Mouse (Mus musculus) heart, embryonic 14.5 days (tissue): ENCODE results near the gene Efnb2. TPM values are rescaled to one million over a fixed set of nuclear protein-coding genes. Genes with fewer than 3 reads are reported as not detected.

Source experiments
- ATAC-seq: fragments of 200-750 bp; cut with Nextera tagmentation; 2 replicates; pipeline ENCODE4 v1.8.0; 2017; ENCODE audit warnings: low read depth, moderate TSS enrichment; ENCODE audit not compliant: insufficient number of reproducible peaks, insufficient read depth, low FRiP score
- H3K27ac ChIP-seq, 2 experiments: fragments of 200-500 bp in 1 of 2; fragments of 300-500 bp in 1 of 2; sonication (generic) in 1 of 2; replicated peaks in 1 of 2; 2 replicates each; pipeline ENCODE4 v1.5.1; 2012 to 2014; ENCODE audit warnings: low read depth in 2 of 2, low read length in 2 of 2, control low read depth in 1 of 2, mild to moderate bottlenecking in 1 of 2, mixed read lengths in 1 of 2; ENCODE audit not compliant: control insufficient read depth in 1 of 2, insufficient read depth in 1 of 2
- H3K27me3 ChIP-seq: fragments of 300-500 bp; sonication (generic); 2 replicates; pipeline ENCODE4 v1.6.1; 2014; ENCODE audit warnings: mild to moderate bottlenecking, low read length, control low read depth; ENCODE audit not compliant: control insufficient read depth, insufficient read depth
- H3K36me3 ChIP-seq: fragments of 300-500 bp; sonication (generic); 2 replicates; pipeline ENCODE4 v1.6.1; 2014; ENCODE audit warnings: mild to moderate bottlenecking, control low read depth, low read length, mixed read lengths; ENCODE audit not compliant: control insufficient read depth, insufficient read depth
- H3K4me1 ChIP-seq, 2 experiments: fragments of 200-500 bp in 1 of 2; fragments of 300-500 bp in 1 of 2; sonication (generic) in 1 of 2; 2 replicates each; pipeline ENCODE4 v1.6.1; 2012 to 2014; ENCODE audit warnings: low read length in 2 of 2, control low read depth in 1 of 2, mixed read lengths in 1 of 2; ENCODE audit not compliant: control insufficient read depth in 2 of 2, insufficient read depth in 2 of 2
- H3K4me2 ChIP-seq: fragments of 300-500 bp; sonication (generic); 2 replicates; pipeline ENCODE4 v1.6.1; 2014; ENCODE audit warnings: mild to moderate bottlenecking, low read length
- H3K4me3 ChIP-seq, 2 experiments: fragments of 200-500 bp in 1 of 2; fragments of 300-500 bp in 1 of 2; sonication (generic) in 1 of 2; 2 replicates each; pipeline ENCODE4 v1.5.1; 2012 to 2014; ENCODE audit warnings: low read length in 2 of 2, mild to moderate bottlenecking in 2 of 2, control low read depth in 1 of 2, low read depth in 1 of 2, moderate library complexity in 1 of 2; ENCODE audit not compliant: control insufficient read depth in 1 of 2, insufficient read depth in 1 of 2
- H3K9ac ChIP-seq: fragments of 300-500 bp; sonication (generic); 2 replicates; pipeline ENCODE4 v1.6.1; 2014; ENCODE audit warnings: mild to moderate bottlenecking, low read length
- H3K9me3 ChIP-seq: fragments of 300-500 bp; sonication (generic); 2 replicates; pipeline ENCODE4 v1.6.1; 2016; ENCODE audit warnings: low read length, control low read depth; ENCODE audit not compliant: control insufficient read depth
- WGBS: fragments of 180-500 bp; shearing (Covaris S2); extraction: QIAGEN DNeasy Blood & Tissue Kit; methylation state at CpG from one replicate; pipeline ENCODE4 v1.1.7; 2014; 5-methylcytosine and 5-hydroxymethylcytosine counted together
- polyA plus RNA-seq: library from polyadenylated mRNA; unstranded; fragments of >200 nt; fragmentation: Nextera tagmentation; extraction: Ambion mirVana; gene quantifications from 2 replicates; pipeline ENCODE4 v1.2.1, GENCODE M21; 2014

Gene Efnb2
- polyA plus RNA-seq, 1 experiment from 2014 or later, result 18.7 TPM

DNA sequence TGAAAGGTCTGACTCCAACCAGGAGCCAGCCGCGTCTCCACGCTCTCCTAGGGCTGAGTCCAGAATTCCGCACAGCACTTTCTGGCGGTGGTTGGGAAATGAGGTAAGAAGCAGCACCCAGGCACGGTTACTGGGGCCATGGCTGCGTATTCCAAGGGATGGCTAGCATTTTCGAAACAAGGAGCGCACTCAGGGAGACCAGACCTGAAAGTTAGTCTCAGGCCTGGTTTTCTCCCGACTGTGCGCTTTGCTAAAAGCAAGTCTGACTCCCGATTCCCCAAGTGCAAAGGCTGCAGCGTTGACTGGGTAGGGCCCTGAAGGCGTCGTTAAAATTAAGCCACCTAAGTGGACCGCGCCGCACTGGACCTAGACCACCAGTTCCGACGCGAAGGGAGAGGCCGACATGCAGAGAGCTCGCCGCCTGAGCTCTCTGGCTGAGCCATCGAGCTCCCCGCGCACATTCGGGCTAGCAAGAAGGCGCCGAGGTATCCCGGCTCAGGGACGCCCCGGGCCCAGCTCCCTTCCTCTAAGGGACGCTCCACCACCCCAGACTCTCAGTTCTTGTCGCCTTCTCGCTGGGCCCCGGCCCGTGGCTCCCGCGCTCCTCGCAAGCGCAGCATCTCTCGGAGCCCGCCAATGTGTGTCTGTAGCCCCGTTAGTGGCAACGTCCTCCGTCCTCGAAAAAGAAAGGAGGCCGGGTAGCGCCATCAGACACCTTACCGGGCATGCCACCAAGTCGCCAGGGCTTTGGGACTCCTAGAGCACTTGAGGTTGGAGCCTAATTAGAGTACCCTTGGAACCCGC lies 1.3 kb downstream of the Efnb2 start:
- H3K27ac ChIP-seq, result peak overlapping the region; percentile 69 to 78
- no peaks in the 10 kb centered on the region for H3K27me3 ChIP-seq
- no peaks in the 10 kb centered on the region for H3K9me3 ChIP-seq
- H3K4me3 ChIP-seq, result peak overlapping the region; percentile 78 to 81
- peak overlapping the region; percentile 86 for H3K4me2 ChIP-seq
- WGBS, result under 1% methylated on average over 53 of the region's 53 CpGs
- peaks cover 12 to 31% of the 10 kb centered on the region in 2 experiments for H3K4me1 ChIP-seq
- peaks cover 9% of the 10 kb centered on the region; the same call in 1 of the 2 replicates for H3K36me3 ChIP-seq
- ATAC-seq, result no peak
- H3K9ac ChIP-seq, result peak overlapping the region; percentile 89

DNA sequence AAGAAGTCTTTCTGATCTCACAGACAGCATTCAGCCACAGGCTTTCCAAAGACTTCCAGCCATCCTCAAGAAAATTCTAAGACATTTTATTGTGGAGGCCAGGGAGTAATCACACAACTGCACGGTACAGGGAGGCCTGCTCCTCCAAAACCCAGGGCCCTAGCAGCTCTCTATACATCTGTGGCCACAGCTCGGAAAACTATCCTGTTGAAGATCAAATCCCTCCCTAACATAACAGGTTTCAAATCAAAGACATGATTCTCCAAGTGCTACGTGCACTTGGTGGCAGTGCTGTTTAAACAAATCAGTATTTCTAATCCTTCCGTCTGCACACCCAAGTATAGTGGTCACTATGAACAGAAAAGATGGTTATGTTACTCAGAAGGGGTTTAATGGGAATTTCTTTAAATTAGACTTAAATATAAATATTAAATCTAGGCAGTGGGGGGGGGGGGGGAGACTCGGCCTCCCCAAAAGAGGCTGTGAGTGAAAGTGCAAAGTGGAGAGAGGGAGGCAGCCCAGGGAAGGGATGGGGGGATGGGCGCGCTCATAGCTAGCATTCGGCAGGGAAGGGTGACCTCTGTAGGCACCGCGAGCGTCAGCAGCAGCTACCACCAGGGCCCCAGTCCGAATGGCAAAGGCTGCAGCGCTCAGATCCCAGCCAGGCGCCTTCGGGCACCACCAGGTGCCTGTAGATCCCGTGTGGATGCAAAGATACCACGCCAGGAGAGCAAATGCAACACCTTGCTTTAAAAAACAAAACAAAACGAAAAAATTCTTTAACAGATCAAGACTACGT lies 2.4 kb downstream of the Efnb2 start:
- Histone ChIP-seq H3K36me3 (no peaks in the 10 kb centered on the region; the same call in 1 of the 2 replicates), H3K4me3 (peak overlapping the region; percentile 78 to 81), H3K27me3 (no peaks in the 10 kb centered on the region), H3K9me3 (no peaks in the 10 kb centered on the region), H3K4me2 (peak overlapping the region; percentile 86), H3K9ac (peak overlapping the region; percentile 89), H3K27ac (peak overlapping the region; percentile 62 to 78), H3K4me1 (peaks cover 17 to 38% of the 10 kb centered on the region in 2 experiments)
- peak; percentile 45; the same call in 1 of the 2 replicates for ATAC-seq
- WGBS, result 4% methylated on average over 18 of the region's 19 CpGs

DNA sequence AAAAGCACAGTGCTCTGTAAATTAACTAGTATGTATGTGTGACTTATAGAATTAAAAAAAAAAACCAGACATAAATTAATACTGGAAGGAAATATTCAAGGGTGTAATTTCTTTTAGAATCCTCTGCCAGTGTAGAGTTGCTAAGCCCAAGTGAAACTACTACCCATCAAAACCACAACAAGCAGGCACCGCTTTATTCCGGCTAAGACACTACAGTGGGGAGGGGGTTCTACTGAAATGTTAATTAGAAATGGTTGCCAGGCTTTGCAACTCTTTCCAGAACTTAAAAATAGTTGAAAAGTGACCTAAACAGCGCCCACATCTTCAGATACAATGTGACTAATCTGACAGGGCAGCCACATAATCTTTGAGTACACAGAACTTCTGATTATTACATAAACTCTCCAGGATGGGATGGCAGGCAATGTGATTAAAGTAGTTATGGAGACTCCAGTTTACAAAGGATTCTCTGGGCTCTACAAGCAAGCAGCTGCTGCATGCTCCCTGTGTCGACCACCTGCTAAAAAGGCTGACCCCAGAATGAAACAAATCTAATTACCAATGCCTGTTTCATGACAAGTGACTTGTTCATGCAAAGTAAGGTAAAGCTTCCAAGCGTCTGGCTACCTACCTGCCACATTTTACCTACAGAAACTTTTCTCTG lies 3.2 kb downstream of the Efnb2 start:
- Histone ChIP-seq H3K36me3 (no peaks in the 10 kb centered on the region), H3K4me2 (peak overlapping the region; percentile 86), H3K27me3 (no peaks in the 10 kb centered on the region), H3K4me3 (peak overlapping the region; percentile 78 to 81; a peak in 3 of 4 replicates), H3K4me1 (peaks cover 17 to 42% of the 10 kb centered on the region in 2 experiments), H3K9ac (peak overlapping the region; percentile 89), H3K9me3 (no peaks in the 10 kb centered on the region), H3K27ac (peak overlapping the region; percentile 24 to 62; a peak in 3 of 4 replicates)
- 39% methylated on average over 5 of the region's 5 CpGs for WGBS
- ATAC-seq, result no peak

DNA sequence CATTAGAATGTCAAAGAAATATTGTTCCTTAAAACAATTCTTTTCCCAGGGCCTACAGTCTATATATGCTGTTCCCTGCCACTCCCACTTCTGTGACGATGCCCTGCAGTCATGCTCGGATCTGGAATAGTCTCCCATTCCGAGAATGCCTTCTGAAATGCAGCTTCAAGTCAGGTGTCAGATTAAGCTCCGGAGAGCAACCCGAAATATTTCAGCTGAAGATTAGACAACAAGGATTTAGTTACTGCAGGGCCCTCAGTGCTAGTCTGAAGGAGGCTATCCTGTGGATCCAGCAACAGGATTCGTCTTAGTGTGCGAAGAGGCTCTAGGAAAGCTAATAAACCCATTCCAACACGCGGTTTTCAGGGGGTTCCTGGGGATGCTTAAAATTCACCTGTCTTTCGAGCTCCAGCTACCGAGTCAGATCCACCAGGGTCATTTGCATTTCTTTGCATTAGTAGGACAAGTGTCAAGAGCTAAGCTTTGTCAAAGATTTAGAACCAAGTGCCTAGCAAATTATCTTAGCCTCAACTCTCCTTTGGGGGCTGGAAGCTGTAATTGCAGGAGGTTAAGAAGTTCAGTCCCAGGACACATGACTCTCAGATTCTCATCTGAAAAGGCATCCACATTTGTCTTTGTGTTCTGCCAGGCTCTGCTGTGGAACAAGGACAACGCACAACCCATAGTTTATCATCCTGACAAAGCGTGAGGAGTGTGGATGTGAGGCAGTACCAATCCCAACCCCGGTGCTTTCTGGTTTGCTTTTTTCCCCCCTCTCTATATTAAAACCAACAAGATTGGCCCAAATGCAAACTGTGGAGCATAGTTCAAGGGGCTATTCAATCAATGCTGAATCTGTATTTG lies 4.2 kb downstream of the Efnb2 start:
- Histone ChIP-seq H3K4me3 (peak overlapping the region; percentile 29 to 81), H3K4me2 (peak overlapping the region; percentile 86), H3K36me3 (no peaks in the 10 kb centered on the region), H3K9me3 (no peaks in the 10 kb centered on the region), H3K27ac (peak overlapping the region; percentile 0 to 14; a peak in 3 of 4 replicates), H3K27me3 (no peaks in the 10 kb centered on the region), H3K9ac (peak overlapping the region; percentile 89), H3K4me1 (peaks cover 18 to 42% of the 10 kb centered on the region in 2 experiments)
- WGBS, result 11% methylated on average over 14 of the region's 14 CpGs
- ATAC-seq, result no peak

DNA sequence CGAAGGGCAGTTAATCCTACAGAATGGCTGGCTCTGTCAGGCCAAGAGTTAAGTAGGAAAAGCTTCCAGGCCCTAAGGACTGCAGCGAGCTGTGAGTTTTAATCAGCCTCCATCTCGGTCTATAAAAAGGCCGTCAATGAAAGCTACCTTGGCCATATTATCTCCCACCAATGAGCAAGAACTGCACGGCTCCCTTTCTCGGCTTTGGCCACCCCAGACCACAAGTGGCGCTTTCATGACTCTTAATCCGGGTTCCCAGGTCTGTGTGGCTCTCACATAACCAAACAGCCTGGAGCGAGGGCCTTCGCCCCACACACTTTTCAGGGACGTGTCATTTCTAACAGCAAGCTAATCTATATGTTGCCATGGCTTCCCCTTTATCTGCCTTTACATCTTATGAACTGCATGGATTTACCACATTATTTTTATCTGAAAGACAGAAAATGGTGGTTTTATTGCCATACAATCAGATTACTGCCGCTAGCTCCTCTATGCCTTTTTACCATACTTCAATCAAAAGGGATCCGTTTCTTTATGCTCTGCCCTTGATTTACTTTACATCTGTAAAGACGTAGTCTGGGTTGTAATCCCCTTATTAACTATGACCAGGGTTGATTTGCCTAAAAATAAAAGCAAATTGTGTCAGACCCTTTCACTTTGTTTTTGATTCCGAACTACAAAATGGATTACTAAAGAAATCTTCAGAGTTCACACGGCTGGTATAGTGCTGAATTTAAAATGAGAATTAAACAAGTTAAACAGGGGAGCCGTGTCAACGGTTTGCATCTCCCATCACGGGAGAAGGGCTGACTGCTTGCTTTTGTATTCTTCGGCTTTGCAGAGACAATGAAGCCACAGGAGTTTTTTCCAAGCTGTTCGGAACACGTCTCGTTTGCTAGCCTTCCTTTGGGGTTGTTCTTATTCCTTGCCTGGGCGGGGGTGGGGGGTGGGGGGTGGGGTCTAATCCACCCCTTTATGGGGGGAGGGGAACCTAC lies 5.4 kb downstream of the Efnb2 start:
- Histone ChIP-seq H3K4me1 (peaks cover 18 to 43% of the 10 kb centered on the region in 2 experiments), H3K27ac (peak overlapping the region; percentile 29 to 40; a peak in 2 of 4 replicates), H3K27me3 (no peaks in the 10 kb centered on the region), H3K4me2 (peak overlapping the region; percentile 86), H3K36me3 (no peaks in the 10 kb centered on the region), H3K9me3 (no peaks in the 10 kb centered on the region), H3K4me3 (peak overlapping the region; percentile 18 to 81), H3K9ac (peak overlapping the region; percentile 89)
- 30% methylated on average over 24 of the region's 24 CpGs for WGBS
- ATAC-seq, result no peak

DNA sequence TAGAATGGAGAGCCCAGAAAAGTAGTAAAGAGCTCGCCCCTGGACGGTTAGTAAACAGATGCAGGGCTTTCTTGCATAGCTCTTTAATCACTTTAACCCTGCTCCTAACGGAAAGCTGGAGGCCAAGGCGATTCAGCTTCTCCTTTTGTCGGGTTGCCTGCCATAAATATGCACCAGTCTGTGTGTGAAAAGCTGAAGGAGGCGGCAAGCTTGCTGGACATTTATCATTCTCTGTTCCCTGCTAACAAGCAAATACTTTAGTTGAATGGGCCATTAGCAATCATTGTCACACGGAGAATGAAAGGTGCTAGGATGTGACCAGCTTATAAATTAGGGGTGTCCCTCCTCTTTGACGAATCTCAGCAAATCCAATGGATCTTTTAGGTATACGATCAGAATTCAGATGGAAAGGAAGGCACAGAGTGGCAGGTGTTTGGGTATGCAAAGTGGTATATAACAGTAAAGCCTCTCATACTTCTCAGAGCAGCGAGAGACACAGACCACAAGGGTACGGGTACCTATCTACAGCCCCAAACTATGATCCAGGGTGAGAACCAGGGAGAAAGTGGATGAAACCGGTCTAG lies 7.0 kb downstream of the Efnb2 start:
- Histone ChIP-seq H3K4me3 (no peak overlapping the region), H3K4me1 (peaks cover 27 to 58% of the 10 kb centered on the region in 2 experiments), H3K9ac (no peak overlapping the region; the same call in 1 of the 2 replicates), H3K27ac (no peak overlapping the region), H3K27me3 (no peaks in the 10 kb centered on the region), H3K9me3 (no peaks in the 10 kb centered on the region), H3K4me2 (peak overlapping the region; percentile 86), H3K36me3 (no peaks in the 10 kb centered on the region)
- 70% methylated on average over 12 of the region's 12 CpGs for WGBS
- ATAC-seq, result no peak
